Mouse (Mus musculus) embryo, embryonic 10 days (tissue): ENCODE results near the gene Hist1h3c.
"Not testable (repeated sequence)": the region's sequence is repeated elsewhere in the genome, so short reads cannot be mapped to it uniquely, and the experiment has no call there.

Source experiments
- DNase-seq: peaks from one replicate; pipeline ENCODE4 v3.0.0-alpha.2; 2015; ENCODE audit warnings: low spot score

The Hist1h3c gene

DNA sequence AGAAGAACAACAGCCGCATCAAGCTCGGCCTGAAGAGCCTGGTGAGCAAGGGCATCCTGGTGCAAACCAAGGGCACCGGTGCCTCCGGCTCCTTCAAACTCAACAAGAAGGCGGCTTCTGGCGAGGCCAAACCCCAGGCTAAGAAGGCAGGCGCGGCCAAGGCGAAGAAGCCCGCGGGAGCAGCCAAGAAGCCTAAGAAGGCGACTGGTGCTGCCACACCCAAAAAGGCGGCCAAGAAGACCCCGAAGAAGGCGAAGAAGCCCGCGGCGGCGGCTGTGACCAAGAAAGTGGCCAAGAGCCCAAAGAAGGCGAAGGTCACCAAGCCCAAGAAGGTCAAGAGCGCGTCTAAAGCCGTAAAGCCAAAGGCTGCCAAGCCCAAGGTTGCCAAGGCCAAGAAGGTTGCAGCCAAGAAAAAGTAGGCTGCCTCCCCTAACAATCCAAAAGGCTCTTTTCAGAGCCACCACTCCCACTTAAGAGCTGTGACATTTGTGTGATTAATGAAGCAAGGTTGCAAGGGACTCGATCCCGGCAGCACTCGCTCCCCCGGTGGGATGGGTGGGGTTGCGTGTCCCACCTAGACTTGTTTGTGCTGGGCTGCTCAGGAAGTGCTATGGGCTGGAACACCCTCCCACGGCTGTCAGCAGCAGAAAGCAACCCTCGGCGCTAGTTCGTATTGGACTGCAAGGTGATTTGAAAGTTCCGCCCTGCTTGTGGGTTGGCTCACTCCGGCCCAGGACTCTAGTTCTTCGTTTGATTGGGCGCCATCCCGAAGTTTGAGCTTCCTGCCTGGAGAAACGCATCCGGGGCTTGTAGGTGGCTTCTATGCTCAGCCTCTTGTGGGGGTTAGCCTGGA is 6.1 kb downstream of the Hist1h3c start:
- DNase-seq: peak; percentile 94

DNA sequence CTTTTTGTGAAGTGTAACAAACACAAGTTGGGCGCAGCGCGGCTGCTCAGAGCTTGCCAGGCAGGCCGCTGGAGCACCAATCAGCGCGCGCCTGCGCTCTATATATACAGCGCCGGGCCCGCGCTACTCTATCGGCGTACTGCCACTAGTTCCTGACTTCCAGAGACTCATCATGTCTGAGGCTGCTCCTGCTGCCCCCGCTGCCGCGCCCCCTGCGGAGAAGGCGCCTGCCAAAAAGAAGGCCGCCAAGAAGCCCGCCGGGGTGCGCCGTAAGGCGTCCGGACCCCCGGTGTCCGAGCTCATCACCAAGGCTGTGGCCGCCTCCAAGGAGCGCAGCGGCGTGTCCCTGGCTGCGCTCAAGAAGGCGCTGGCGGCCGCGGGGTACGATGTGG is 6.7 kb downstream of the Hist1h3c start, which contains the start of gene Hist1h1c:
Gene Hist1h1c, plus strand, starts transcription at position 132 of the 392 bp plus-strand sequence.
- peak; percentile 91 for DNase-seq

DNA sequence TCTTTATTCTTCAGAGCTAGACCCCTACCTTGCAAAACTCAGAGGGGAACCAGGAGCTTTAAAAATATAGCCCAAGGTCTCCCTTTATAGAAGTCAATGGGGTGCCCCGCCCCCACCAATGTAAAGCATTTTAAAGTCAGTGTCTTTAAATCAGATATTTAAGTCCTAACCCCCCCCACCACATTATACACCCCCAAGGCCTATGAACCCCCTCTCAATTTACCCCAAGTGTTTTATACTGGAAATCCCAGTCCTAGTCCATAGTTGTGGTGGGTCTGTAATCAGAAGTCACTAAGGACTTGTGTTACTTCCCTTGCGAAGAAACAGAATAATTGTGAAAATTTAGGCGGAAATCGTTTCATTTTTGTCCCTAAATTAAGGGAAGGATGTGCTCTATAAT is 7.4 kb downstream of the Hist1h3c start:
- DNase-seq: no peak

DNA sequence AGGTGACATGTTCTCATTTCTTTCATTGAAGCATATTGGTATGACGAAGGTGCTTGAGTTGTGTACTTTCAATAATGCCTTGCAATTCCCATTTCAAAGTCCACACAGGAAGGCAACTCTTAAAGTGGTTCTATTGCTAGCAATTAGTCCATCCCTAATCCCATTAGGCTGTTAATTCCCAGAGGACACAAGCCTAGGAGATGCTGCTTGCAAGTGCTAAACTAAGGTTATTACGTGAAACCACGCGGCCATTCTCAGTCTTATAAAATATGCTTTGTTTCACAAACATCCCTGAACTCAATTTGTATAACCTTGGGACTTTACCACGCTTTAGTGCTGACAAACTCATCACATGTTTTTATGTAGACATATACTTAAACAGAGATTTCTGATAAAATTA is 8.3 kb downstream of the Hist1h3c start:
- DNase-seq: no peak

DNA sequence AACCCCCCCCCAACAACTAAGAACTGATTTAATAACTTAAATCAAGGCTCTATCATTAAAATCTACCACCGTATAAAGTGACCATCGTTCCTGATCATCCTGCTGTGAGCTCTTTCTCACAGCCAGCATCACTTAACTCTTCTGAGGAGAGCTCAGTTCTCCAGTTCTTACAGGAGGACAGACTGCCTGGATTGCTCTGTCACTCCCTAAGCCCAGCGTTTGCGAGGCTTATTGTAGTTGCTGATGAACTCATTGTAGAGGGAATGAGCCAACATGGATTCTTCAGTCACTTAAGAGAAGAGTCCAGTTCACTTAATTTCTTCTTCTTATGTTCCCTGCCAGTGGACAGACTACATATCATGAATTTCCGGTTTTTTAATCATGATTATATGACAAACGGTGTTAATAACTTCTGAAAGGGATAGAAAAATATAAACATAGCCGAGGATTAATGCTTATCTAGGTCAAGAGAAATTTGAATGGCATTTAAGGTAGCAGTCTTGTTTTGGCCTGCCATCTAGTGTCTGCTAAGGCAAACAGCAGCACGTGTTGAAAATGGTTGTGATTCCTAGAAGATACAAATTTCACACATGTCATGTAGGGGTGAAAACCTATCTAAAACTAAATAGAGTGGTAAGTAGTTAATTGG is 13.1 kb downstream of the Hist1h3c start:
- DNase-seq: peak; percentile 73

DNA sequence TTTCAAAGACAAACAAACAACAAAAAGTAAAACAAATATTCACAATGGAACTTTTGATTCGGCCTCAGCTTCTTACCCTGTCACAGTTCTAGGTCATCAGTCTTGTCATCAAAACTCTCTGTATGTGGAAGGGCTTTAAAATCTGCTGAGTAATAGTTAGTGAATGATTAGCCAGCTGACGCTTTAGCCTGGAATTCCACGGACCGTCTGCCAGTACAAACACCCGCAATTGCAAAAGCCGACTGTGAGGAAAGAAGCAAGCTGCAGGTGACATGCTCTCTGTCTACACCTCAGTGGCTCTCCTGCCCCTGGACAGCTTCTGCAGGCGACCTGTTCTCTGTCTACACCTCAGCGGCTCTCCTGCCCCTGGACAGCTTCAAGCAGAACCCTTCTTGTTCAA is 14.9 kb downstream of the Hist1h3c start:
- peak; percentile 21 for DNase-seq

DNA sequence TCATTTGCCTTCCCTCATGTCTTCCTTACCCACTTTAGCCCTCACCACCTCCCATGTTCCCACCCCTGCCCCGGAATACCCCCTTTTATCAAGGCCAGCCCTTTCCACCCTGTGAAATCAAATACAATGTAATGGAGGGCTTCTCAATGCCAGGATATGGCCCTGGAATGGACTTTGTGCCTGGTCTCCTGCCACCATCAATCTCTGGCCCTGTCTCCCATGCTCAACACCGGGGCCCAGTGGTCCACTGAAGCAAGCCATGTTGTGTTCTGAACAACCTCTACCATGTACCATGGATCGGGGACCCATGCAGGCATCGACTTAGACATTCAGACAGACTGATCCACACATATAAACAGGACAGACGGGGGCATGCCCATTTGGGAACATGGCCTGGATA is 15.7 kb downstream of the Hist1h3c start:
- no peak for DNase-seq

DNA sequence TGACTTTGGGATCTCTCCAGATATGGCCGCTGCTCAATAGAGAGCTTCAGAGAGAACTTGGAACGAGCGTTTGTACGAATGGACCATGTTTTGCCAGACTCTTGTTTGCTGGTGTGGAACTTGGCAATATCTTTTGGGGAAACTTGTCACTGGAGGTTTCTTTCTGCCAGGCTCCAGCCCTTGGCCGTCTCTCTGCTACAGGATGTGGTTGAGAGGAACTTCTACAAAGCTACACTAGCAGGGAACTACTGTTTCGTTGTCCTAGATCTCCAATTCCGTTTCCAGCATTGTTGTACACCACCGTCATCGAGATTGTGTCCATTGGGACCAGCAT is 16.2 kb downstream of the Hist1h3c start:
- DNase-seq: no peak

DNA sequence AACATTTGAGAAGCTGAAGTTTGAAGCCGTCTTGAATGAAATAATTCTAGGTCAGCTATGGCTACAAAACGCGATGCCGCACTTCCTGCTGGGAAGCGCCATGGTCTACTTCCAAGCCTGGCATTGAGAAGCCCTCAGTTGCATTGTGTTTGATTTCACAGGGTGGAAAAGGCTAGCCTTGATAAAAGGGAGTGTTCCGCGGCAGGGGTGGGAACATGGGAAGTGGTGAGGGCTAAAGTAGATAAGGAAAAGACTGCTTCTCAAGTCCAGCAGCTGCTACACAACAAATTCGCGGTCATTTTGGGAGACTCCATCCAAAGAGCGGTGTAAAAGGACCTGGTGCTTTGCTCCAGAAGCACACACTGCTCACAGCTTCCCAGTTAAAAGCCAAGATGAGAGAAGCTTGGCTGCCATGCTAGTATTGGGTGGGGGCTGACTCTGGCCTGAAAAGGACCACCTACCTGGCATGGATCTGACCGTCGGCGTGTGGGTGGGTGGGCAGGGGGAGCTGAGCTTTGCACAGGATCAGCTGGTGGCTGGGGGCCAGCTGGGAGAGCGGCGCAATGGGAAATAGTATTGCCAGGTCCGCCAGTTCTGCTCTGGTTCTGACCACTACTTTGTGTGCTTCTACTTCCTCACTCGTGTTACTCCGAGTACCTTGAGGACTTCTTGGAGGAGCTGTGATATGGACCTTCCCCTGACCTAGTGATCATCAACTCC is 16.8 kb downstream of the Hist1h3c start:
- DNase-seq: no peak

DNA sequence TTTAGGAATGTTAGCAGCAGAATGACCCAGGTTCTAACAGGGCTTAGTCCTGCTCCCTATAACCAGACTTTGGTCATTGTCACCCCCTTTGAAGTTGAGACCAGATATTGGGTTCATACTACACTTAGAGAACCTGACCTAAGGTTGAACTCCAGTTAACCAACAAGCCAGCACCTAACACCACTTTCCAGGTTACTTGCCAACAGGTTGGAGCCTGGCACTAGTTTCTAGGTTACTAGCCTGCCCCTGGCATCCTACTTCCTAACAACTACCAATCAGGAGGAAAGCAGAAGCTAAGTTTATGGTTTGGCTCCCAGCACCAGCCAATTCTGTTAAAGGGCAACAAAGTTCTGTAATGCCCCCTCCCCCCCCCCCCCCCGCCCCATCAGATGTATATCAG is 20.2 kb downstream of the Hist1h3c start:
- no peak for DNase-seq

DNA sequence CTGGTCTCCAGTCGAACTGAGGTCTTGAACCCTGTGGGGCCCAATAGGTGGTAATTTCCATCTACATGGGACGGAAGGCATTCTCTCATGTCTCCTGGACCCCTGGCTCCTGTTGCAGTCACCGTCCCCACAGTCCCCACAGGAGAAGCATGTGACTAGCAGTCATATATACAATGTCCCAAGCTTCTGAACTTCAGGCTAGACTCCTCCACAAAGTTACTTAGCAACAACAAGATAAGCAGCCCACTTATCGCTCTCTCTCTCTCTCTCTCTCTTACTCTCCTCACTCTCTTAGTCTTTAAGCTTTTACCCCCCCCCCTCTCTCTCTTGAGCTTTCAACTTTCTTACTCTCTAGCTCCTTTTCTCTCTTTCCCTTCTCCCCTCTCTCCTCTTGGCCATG is 21.2 kb downstream of the Hist1h3c start:
- DNase-seq: no peak

DNA sequence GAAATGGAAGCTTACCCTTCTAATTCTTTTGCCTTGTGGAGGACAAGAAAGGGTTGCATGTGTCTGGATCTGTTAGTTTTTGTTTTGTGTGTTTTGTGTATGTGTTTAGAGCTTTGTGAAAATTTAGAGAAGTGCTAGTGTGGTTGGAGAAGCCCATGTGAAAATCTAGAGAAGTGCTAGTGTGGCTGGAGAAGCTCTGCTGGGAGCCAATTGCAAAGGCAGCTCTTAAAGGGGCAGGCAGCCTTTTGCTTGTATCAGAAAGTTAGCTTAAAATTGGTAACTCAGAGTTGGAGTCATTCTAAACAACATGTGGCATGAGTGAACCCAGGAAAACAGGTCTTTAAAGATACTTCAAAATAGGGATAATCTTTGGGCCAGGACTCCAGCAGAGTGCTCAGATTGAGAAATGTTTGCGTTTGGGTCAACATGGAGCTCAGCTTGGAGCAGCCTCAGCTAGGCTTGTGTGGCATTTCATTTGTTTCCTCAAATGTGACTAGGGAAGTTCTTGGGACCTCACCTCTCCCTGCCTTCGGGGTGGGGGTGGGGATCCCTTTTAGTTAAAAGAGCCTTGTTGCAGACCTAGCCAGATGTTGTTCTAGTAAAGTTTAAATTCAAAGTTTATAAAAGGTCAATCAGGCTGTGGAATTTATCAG is 27.7 kb downstream of the Hist1h3c start:
- DNase-seq: not testable (repeated sequence)

DNA sequence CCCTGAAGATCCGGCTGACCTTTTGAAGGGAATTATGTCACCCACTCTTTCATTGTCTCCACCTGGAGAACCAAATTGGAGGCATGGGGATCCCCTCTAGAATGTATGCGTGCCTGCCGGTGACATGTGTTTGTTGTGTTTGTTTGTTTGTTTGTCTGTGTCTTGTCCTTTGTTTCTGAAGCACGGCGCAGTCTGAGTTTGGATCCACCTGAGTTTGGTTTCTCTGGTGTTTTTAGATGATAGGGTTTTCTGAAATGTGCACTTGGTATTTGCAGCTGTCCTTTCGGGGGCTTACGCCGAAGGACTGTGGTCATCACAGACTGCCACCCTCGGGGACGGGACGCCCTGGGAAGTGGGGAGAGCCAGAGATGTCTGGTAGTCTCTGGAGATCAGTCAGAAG is 28.2 kb downstream of the Hist1h3c start:
- DNase-seq: no peak

DNA sequence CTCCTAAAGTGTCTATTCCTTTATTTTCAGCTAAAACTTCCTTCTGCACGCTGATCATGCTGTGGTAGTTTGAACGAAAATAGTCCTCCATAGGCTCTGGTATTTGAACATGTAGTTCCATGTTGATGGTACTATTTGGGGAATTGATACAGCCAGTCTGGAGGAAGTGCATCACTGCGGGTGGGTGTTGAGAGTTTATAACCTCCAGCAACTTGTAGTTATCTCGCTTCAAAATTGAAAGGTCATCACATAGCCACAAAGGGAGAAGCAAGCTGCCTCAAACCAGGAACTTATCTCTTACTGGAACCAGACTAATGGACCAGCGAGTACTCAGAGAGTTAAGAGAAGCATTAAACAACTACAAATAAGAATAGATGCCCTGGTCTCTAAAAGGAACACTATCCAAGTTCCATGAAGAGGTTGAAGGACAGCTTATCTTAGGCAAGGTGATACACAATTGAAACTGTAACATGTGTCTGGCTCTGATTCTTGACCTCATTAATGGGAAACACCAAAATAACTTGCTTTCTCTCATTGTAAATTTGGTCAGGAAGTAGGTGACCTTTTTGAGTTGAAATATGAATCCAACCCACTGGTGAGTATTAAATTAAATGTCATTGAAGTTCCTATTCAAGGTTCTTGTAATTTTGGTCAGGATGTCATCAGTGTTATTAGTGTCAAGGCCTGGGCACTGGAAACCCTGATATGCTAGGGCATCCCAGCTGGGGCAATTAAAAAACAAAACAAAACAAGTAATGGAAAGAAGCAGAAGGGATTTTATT is 28.9 kb downstream of the Hist1h3c start:
- DNase-seq: no peak

DNA sequence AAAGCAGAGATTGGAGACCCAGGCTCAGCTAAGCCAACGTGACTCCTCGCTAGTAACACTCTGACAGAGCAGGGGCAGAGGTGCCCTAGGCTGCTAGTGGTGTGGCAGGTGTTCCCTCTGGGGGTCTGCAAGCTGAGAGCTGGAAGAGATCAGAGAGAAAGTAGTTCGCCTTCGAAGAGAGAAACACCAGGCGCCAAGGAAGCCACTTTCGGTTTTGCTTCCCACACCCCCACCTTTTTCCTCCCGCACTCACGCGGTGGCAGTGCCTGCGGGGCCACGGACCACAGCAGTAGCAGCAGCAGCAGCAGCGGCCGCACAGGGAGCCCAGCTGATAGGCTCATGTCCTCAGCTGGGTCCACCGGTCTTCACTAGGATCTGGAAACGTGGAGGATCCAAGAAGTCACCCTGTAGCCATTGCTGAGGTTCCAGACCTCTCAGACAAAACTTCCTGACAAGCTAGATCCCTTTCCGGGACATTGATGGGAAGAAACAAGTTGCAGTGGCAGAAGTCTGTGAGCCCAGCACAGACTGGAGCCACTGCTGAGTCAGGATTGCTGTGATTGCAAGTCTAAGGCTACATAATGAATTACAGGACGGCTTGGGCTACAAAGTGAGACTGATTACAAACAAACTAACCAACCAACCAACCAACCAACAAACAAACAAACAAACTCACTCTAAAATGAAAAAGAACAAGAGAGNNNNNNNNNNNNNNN is 34.9 kb downstream of the Hist1h3c start, which contains the start of gene Hfe:
Gene Hfe, minus strand, starts transcription at position 481 of the 716 bp plus-strand sequence.
- DNase-seq: peak; percentile 45

DNA sequence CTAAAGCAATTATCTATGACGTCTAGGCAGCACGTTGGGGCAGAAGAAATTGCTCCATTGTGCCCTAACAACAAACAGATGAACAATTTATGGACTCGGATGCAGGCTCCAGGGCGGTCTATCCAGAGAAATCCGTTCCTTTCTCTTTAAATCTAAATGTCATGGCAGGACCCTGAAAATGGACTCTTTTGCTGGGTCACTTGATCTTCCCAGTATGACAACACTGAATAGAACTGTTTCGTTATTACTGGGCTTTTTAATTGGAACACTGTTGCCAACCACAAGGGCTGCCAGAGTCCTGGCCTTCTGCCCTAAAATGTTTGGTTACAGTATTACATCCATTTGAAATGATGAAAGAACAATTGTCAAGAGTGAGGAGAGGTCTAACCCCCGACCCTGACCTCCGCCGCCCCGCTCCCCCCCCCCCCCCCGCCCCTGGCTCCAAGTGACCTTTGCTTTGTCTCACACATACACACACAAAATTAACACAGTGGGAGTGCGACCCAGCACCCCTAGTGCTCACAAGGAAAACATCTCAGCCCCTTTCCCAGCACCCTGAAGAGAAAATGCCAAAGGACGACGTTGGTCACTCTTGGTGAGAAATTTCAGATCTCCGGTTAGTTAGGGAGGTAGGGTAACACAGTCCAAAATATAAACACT is 35.6 kb downstream of the Hist1h3c start:
- DNase-seq: no peak

DNA sequence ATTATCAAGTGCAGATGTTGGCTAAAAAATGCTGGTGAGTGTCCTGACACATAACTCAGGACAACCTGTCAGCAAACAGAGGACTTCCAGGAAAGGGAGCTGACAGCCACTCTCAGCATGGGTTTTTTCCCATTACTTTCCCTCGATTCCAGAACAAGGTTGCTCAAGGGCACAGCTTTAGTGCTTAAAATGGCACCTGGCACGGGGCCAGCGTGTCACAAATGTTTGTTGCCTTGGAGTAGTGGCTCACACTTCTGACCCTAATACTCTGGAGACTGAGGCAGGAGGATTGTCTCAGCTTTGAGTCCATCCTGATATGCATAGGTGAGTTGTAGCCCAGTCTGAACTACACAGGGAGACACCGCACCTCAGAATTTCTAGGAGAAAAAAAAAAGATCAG is 36.7 kb downstream of the Hist1h3c start:
- DNase-seq: no peak

DNA sequence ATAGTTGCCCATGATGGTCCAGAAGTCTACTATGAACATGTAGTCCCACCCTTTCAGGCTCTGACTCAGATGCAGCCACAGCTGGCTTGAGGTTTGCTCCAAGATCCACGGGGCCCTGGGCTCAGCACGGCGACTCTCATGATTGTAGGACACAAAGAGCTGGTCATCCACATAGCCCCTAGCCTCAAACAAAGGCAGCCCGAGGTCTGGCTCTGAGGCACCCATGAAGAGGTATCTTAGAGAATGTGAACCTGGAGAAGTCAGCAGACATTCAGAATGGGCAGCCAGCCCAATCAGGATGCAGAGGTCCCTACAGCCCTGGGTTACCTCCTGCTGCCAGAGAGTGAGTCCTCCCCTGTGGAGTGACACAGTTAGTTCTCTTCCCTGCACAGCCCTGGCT is 37.4 kb downstream of the Hist1h3c start:
- DNase-seq: no peak

DNA sequence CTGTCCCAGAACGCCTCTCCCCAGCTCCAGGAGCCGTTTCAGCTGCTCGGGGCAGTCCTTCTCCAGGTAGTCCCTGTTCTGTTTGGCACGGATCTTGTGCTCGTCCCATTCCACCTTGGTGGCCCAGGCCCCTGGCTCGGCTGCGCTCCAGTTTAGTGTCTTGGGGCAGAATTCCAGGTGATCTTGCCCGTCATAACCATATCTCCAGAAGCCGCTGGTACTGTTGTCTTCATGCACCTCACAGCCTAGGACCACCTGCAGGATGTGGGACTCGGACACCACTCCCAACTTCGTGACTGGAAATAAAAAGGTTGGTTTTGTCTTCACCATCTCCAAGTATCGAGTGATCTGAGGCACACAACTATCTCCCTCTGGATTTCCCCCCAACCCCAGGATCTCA is 38.6 kb downstream of the Hist1h3c start:
- no peak for DNase-seq

DNA sequence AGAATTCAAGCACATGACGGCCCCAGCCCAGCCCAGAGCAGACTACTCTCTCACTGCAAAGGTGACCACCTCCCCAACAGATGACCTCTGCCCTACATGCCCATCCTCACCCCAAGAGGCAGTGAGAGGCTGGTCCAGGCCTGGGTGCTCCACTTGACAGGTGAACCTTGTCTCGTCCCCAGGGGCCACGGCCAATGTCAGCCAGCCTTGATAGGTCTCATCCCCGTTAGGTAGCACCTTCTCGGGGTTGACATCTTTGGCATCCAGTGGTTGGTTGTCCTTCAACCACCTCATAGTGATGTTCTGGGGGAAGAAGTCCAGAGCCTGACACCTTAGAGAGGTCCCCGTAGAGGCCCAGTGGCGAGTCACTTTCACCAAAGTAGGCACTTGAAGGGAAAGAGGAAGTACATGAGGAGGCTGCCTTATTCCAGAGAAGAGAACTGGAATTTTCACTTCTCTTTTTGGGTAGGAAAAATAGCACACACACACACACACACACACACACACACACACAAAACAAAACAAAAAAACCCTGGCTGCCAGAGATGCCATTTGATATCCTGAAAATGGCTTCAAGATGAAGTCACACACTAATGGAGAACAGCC is 39.5 kb downstream of the Hist1h3c start:
- no peak for DNase-seq
